In genomic region chr5:33501735-33502495, GRCm38 (mm10) we compare ENCODE assay signal across 16 mouse cellular contexts.
DNase-seq lines count a peak whose midpoint lies in the region; ATAC-seq and TF ChIP-seq lines count a peak whose summit lies in the region.
"Had no signal": no experiment of that assay in that cellular context is flagged by ENCODE, and none has a peak within 500 bp of the region (broad histone marks: within the 10 kb centered on the region; RNA-seq: fewer than 3 reads in every experiment).

No protein-coding gene starts in this region.

- H3K27ac ChIP-seq in forebrain, embryonic 10.5 days, result peak overlapping the region; percentile 16; the same call in 1 of the 2 replicates
- H3K27ac ChIP-seq in forebrain, embryonic 11.5 days (ENCODE audit: low read depth, low read length), result no peak overlapping the region
- H3K27ac ChIP-seq in ES-E14 (ENCODE audit: insufficient read depth, low read depth, low read length, poor library complexity, severe bottlenecking), result no peak overlapping the region
- H3K27ac ChIP-seq in hindbrain, embryonic 13.5 days, result 0 out of 2 replicates have a peak overlapping the region, but pooled peaks have one; percentile 23
- no peak overlapping the region for H3K27ac ChIP-seq in midbrain, embryonic 13.5 days
- H3K27ac ChIP-seq: embryonic facial prominence, embryonic 15.5 days; liver, embryonic 15.5 days had no signal

- no peak for ATAC-seq in forebrain, embryonic 11.5 days (replicated peaks; ENCODE audit: low FRiP score)
- ATAC-seq in hindbrain, embryonic 13.5 days (ENCODE audit: low FRiP score), result no peak
- peak; percentile 53 for ATAC-seq in midbrain, embryonic 13.5 days
- ATAC-seq: activated CD4-positive, CD25-positive, alpha-beta regulatory T cell, adult 4 months had no signal

- in situ Hi-C loops in ES-E14 (cut with MboI; ENCODE audit: low sequenced_read_pairs in 2 of 2, unreplicated experiment in 2 of 2), result loop anchor here in 1 of 2 experiments (25.0 kb wide), 1 partner anchor 90 kb away; no protein-coding TSS in a partner anchor

- 52% methylated on average over 23 of the region's 23 CpGs for WGBS in forebrain, embryonic 10.5 days
- WGBS in forebrain, embryonic 11.5 days, result 54% methylated on average over 23 of the region's 23 CpGs
- WGBS in hindbrain, embryonic 13.5 days, result 26% methylated on average over 23 of the region's 23 CpGs
- WGBS in midbrain, embryonic 13.5 days, result 29% methylated on average over 23 of the region's 23 CpGs

- peaks cover 42% of the 10 kb centered on the region for H3K4me1 ChIP-seq in forebrain, embryonic 10.5 days
- peaks cover 4% of the 10 kb centered on the region; the same call in 1 of the 2 replicates for H3K4me1 ChIP-seq in forebrain, embryonic 11.5 days (replicated peaks; ENCODE audit: control insufficient read depth, insufficient read depth, low read length)
- H3K4me1 ChIP-seq in ES-E14 (ENCODE audit: control insufficient read depth in 2 of 2, insufficient read depth in 2 of 2, low read length in 2 of 2, poor library complexity in 1 of 2), result peaks cover 0 to 17% of the 10 kb centered on the region in 2 experiments; a peak in 1 of 4 replicates
- H3K4me1 ChIP-seq in hindbrain, embryonic 13.5 days (replicated peaks), result peaks cover 29% of the 10 kb centered on the region
- H3K4me1 ChIP-seq in midbrain, embryonic 13.5 days (replicated peaks), result peaks cover 38% of the 10 kb centered on the region
- H3K4me1 ChIP-seq: liver, embryonic 15.5 days had no signal

- peaks cover 66% of the 10 kb centered on the region for H3K27me3 ChIP-seq in forebrain, embryonic 10.5 days (ENCODE audit: poor library complexity, severe bottlenecking)
- no peaks in the 10 kb centered on the region for H3K27me3 ChIP-seq in forebrain, embryonic 11.5 days (ENCODE audit: control insufficient read depth, insufficient read depth, low read length)
- peaks cover 81% of the 10 kb centered on the region for H3K27me3 ChIP-seq in hindbrain, embryonic 13.5 days
- peaks cover 44% of the 10 kb centered on the region for H3K27me3 ChIP-seq in midbrain, embryonic 13.5 days

- H3K36me3 ChIP-seq in forebrain, embryonic 10.5 days (replicated peaks), result no peaks in the 10 kb centered on the region
- no peaks in the 10 kb centered on the region for H3K36me3 ChIP-seq in forebrain, embryonic 11.5 days (ENCODE audit: control insufficient read depth, insufficient read depth, low read length)
- H3K36me3 ChIP-seq in ES-E14 (ENCODE audit: control insufficient read depth, insufficient read depth, low read length, poor library complexity, severe bottlenecking), result peaks cover 22% of the 10 kb centered on the region
- no peaks in the 10 kb centered on the region for H3K36me3 ChIP-seq in hindbrain, embryonic 13.5 days
- H3K36me3 ChIP-seq in midbrain, embryonic 13.5 days, result no peaks in the 10 kb centered on the region
- H3K36me3 ChIP-seq: embryonic facial prominence, embryonic 15.5 days; G1E; liver, embryonic 15.5 days had no signal

- no peak overlapping the region for H3K4me3 ChIP-seq in forebrain, embryonic 10.5 days
- H3K4me3 ChIP-seq in forebrain, embryonic 11.5 days (ENCODE audit: low read depth, low read length), result no peak overlapping the region
- H3K4me3 ChIP-seq in ES-E14 (ENCODE audit: insufficient read depth in 1 of 2, low read depth in 1 of 2, low read length in 2 of 2, poor library complexity in 1 of 2, severe bottlenecking in 1 of 2), result peak overlapping the region; percentile 39 to 58
- no peak overlapping the region for H3K4me3 ChIP-seq in hindbrain, embryonic 13.5 days
- H3K4me3 ChIP-seq in midbrain, embryonic 13.5 days (replicated peaks), result no peak overlapping the region
- H3K4me3 ChIP-seq: embryonic facial prominence, embryonic 15.5 days; liver, embryonic 15.5 days had no signal

- no peak overlapping the region for H3K9ac ChIP-seq in forebrain, embryonic 11.5 days (ENCODE audit: low read length)
- peak overlapping the region; percentile 22; the same call in 1 of the 2 replicates for H3K9ac ChIP-seq in ES-E14 (ENCODE audit: insufficient read depth, low read depth, low read length, poor library complexity, severe bottlenecking)
- H3K9ac ChIP-seq in hindbrain, embryonic 13.5 days, result peak overlapping the region; percentile 21; the same call in 1 of the 2 replicates
- H3K9ac ChIP-seq in midbrain, embryonic 13.5 days (replicated peaks), result no peak overlapping the region; the same call in 1 of the 2 replicates
- H3K9ac ChIP-seq: embryonic facial prominence, embryonic 15.5 days; liver, embryonic 15.5 days had no signal

- H3K4me2 ChIP-seq in forebrain, embryonic 11.5 days (ENCODE audit: low read depth, low read length, severe bottlenecking), result no peak overlapping the region
- peak overlapping the region; percentile 27 for H3K4me2 ChIP-seq in hindbrain, embryonic 13.5 days
- peak overlapping the region; percentile 12 for H3K4me2 ChIP-seq in midbrain, embryonic 13.5 days (replicated peaks)
- H3K4me2 ChIP-seq: embryonic facial prominence, embryonic 15.5 days; liver, embryonic 15.5 days had no signal

- DNase-seq in forebrain, embryonic 10.5 days (ENCODE audit: extremely low spot score, low spot score), result no peak
- DNase-seq in forebrain, embryonic 11.5 days (ENCODE audit: low spot score), result no peak
- DNase-seq in ES-E14 (ENCODE audit: low read depth, low spot score), result no peak
- DNase-seq in lung, postnatal 4 days, result no peak
- no peak for DNase-seq in ovary, postnatal 36 days (ENCODE audit: low spot score)
- no peak for DNase-seq in layer of hippocampus, adult 9-11 months
- DNase-seq: cerebellum, adult 18-20 months; kidney, adult 2 months; lung, postnatal 36 days; right cerebral cortex, adult 18-20 months had no signal

- no peaks in the 10 kb centered on the region for H3K9me3 ChIP-seq in forebrain, embryonic 10.5 days
- H3K9me3 ChIP-seq in forebrain, embryonic 11.5 days (ENCODE audit: control insufficient read depth, low read length), result no peaks in the 10 kb centered on the region
- no peaks in the 10 kb centered on the region for H3K9me3 ChIP-seq in ES-E14 (ENCODE audit: control insufficient read depth, insufficient read depth, low read depth, low read length)
- H3K9me3 ChIP-seq in hindbrain, embryonic 13.5 days, result no peaks in the 10 kb centered on the region
- H3K9me3 ChIP-seq in midbrain, embryonic 13.5 days, result no peaks in the 10 kb centered on the region
- H3K9me3 ChIP-seq: embryonic facial prominence, embryonic 15.5 days; G1E; liver, embryonic 15.5 days had no signal

TF ChIP-seq in ES-E14, 5 proteins besides CTCF, POLR2A, EP300 and RAD21:
- TF ChIP-seq CHD2 (IDR thresholded peaks at IDR 0.05; ENCODE audit: low read depth, low read length), result no peak
- no peak for TF ChIP-seq ZNF384 (IDR thresholded peaks at IDR 0.05; ENCODE audit: low read depth, low read length)
- TF ChIP-seq HCFC1 (IDR thresholded peaks at IDR 0.05; ENCODE audit: borderline replicate concordance, insufficient read depth, low read length), result no peak
- TF ChIP-seq ZC3H11A (IDR thresholded peaks at IDR 0.05; ENCODE audit: borderline replicate concordance, low read depth, low read length), result no peak
TF ChIP-seq in ES-E14: peak in this region for 0.

Comparison
In these comparisons a context has a peak if more than half of its experiments do, and no peak if none do; other contexts are left out.
1. H3K27ac ChIP-seq: peak in forebrain, embryonic 10.5 days (single experiment) and hindbrain, embryonic 13.5 days (single experiment); none in forebrain, embryonic 11.5 days (single experiment), ES-E14 (single experiment) and midbrain, embryonic 13.5 days (single experiment).
2. H3K4me3 ChIP-seq: peak in ES-E14 (2 of 2); none in forebrain, embryonic 10.5 days (single experiment), forebrain, embryonic 11.5 days (single experiment), hindbrain, embryonic 13.5 days (single experiment) and midbrain, embryonic 13.5 days (single experiment).
3. H3K9ac ChIP-seq: peak in ES-E14 (single experiment) and hindbrain, embryonic 13.5 days (single experiment); none in forebrain, embryonic 11.5 days (single experiment) and midbrain, embryonic 13.5 days (single experiment).